Mouse (Mus musculus): ENCODE results near the gene Ss18l2.

Gene Ss18l2

GRCm38 (mm10) chr9:121709898-121710583 lies at the start of gene Ss18l2:
Gene Ss18l2, plus strand, starts transcription at chr9:121710329.
- in situ Hi-C loops (cut with MboI) = no loop called here

GRCm38 (mm10) chr9:121663467-121663866 lies 46.7 kb upstream of the Ss18l2 start:
- in situ Hi-C loops (cut with MboI) = no loop called here

- in situ Hi-C loops (cut with MboI) = no loop called here
Measured at GRCm38 (mm10) chr9:121664104-121664503, 46.0 kb upstream of the Ss18l2 start.

- in situ Hi-C loops (cut with MboI) = no loop called here
Measured at GRCm38 (mm10) chr9:121666957-121667630, 43.0 kb upstream of the Ss18l2 start.

- in situ Hi-C loops (cut with MboI) = no loop called here
Measured at GRCm38 (mm10) chr9:121667822-121668221, 42.3 kb upstream of the Ss18l2 start.

GRCm38 (mm10) chr9:121669348-121669791 lies 40.8 kb upstream of the Ss18l2 start:
- in situ Hi-C loops (cut with MboI) = no loop called here

GRCm38 (mm10) chr9:121671300-121671699 lies 38.8 kb upstream of the Ss18l2 start:
- in situ Hi-C loops (cut with MboI) = no loop called here

- in situ Hi-C loops (cut with MboI) = no loop called here
Measured at GRCm38 (mm10) chr9:121672311-121672710, 37.8 kb upstream of the Ss18l2 start.

- in situ Hi-C loops (cut with MboI) = no loop called here
Measured at GRCm38 (mm10) chr9:121673716-121674115, 36.4 kb upstream of the Ss18l2 start.

GRCm38 (mm10) chr9:121675011-121675410 lies 35.1 kb upstream of the Ss18l2 start:
- in situ Hi-C loops (cut with MboI) = no loop called here

- in situ Hi-C loops (cut with MboI) = no loop called here
Measured at GRCm38 (mm10) chr9:121675556-121675955, 34.6 kb upstream of the Ss18l2 start.

- in situ Hi-C loops (cut with MboI) = no loop called here
Measured at GRCm38 (mm10) chr9:121677069-121677468, 33.1 kb upstream of the Ss18l2 start.

- in situ Hi-C loops (cut with MboI) = no loop called here
Measured at GRCm38 (mm10) chr9:121677476-121677875, 32.7 kb upstream of the Ss18l2 start.

GRCm38 (mm10) chr9:121679549-121679948 lies 30.6 kb upstream of the Ss18l2 start:
- in situ Hi-C loops (cut with MboI) = no loop called here

GRCm38 (mm10) chr9:121681191-121681590 lies 28.9 kb upstream of the Ss18l2 start:
- in situ Hi-C loops (cut with MboI) = no loop called here

- in situ Hi-C loops (cut with MboI) = no loop called here
Measured at GRCm38 (mm10) chr9:121682037-121682680, 28.0 kb upstream of the Ss18l2 start.

GRCm38 (mm10) chr9:121684702-121685101 lies 25.4 kb upstream of the Ss18l2 start:
- in situ Hi-C loops (cut with MboI) = no loop called here

- in situ Hi-C loops (cut with MboI) = no loop called here
Measured at GRCm38 (mm10) chr9:121690200-121690651, 19.9 kb upstream of the Ss18l2 start.

GRCm38 (mm10) chr9:121690734-121691133 lies 19.4 kb upstream of the Ss18l2 start:
- in situ Hi-C loops (cut with MboI) = no loop called here

- in situ Hi-C loops (cut with MboI) = no loop called here
Measured at GRCm38 (mm10) chr9:121694736-121695135, 15.4 kb upstream of the Ss18l2 start.

- in situ Hi-C loops (cut with MboI) = no loop called here
Measured at GRCm38 (mm10) chr9:121696626-121697025, 13.5 kb upstream of the Ss18l2 start.

- in situ Hi-C loops (cut with MboI) = no loop called here
Measured at GRCm38 (mm10) chr9:121697150-121698049, 12.7 kb upstream of the Ss18l2 start.

Measured in mature B cell (primary cell).